Mouse (Mus musculus): ENCODE measurements around the gene B130006D01Rik.

DNA sequence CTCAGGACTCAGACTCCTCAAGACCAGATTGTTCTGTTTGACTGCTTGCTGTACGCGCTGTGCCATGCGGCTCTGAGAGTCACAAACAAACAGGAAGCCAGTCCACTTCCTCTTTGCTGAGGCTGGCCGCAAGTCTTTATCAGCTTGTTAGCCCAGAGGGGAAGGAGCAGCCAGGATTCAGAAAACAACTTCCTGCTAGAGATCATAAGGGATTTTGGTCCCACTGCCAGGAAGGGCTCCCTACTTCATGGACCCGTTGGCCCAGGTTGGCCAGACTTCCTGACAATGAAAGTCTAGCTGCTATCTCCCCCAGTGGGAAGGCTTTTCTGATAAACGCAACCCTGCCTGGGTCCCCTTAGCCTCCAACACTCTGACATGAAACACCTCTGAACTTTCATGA, 34.9 kb upstream of the B130006D01Rik start:
- no peak for TF ChIP-seq CTCF (IDR thresholded peaks at IDR 0.05; ENCODE audit: low read depth, low read length)
- no peak for TF ChIP-seq POLR2A (IDR thresholded peaks at IDR 0.05; ENCODE audit: borderline replicate concordance, low read depth, low read length)

Measured in bone marrow macrophage, adult 2 months (primary cell).